Mouse (Mus musculus): ENCODE measurements around the gene Tmem268. TPM values are rescaled to one million over a fixed set of nuclear protein-coding genes. Genes with fewer than 3 reads are reported as not detected.

The Tmem268 gene
- total and polyA plus RNA-seq, 2 experiments from 2014 or later: 3.2 to 5.0 TPM

GRCm38 (mm10) chr4:63608391-63608790 lies 49.8 kb downstream of the Tmem268 start:
- H3K27me3 ChIP-seq (ENCODE audit: insufficient read depth, low read length): no peaks in the 10 kb centered on the region
- no peak overlapping the region for H3K4me2 ChIP-seq (ENCODE audit: low read depth, low read length, poor library complexity, severe bottlenecking)
- no peak overlapping the region for H3K4me3 ChIP-seq (ENCODE audit: low read depth, low read length)
- no peaks in the 10 kb centered on the region for H3K36me3 ChIP-seq (ENCODE audit: insufficient read depth, low read length)
- ATAC-seq (ENCODE audit: low FRiP score) (peak; percentile 49; the same call in 1 of the 2 replicates), DNase-seq (ENCODE audit: low spot score) (peak; percentile 5)
- no peak overlapping the region for H3K27ac ChIP-seq (ENCODE audit: low read depth, low read length)
- 72% methylated on average over 7 of the region's 7 CpGs for WGBS
- H3K4me1 ChIP-seq (ENCODE audit: insufficient read depth, low read length): no peaks in the 10 kb centered on the region
- TF ChIP-seq CTCF (IDR thresholded peaks at IDR 0.05): no peak
- H3K9me3 ChIP-seq (ENCODE audit: low read length): no peaks in the 10 kb centered on the region
- no peak overlapping the region for H3K9ac ChIP-seq (replicated peaks; ENCODE audit: low read length, poor library complexity, severe bottlenecking)

GRCm38 (mm10) chr4:63621861-63622260 lies 63.3 kb downstream of the Tmem268 start:
- TF ChIP-seq CTCF (IDR thresholded peaks at IDR 0.05): no peak
- Histone ChIP-seq H3K36me3 (ENCODE audit: insufficient read depth, low read length) (no peaks in the 10 kb centered on the region), H3K9ac (replicated peaks; ENCODE audit: low read length, poor library complexity, severe bottlenecking) (no peak overlapping the region), H3K4me2 (ENCODE audit: low read depth, low read length, poor library complexity, severe bottlenecking) (no peak overlapping the region), H3K4me3 (ENCODE audit: low read depth, low read length) (no peak overlapping the region), H3K27ac (ENCODE audit: low read depth, low read length) (no peak overlapping the region), H3K27me3 (ENCODE audit: insufficient read depth, low read length) (no peaks in the 10 kb centered on the region), H3K9me3 (ENCODE audit: low read length) (no peaks in the 10 kb centered on the region), H3K4me1 (ENCODE audit: insufficient read depth, low read length) (no peaks in the 10 kb centered on the region)
- DNase-seq (ENCODE audit: low spot score) (no peak), ATAC-seq (ENCODE audit: low FRiP score) (no peak)
- 82% methylated on average over 2 of the region's 2 CpGs for WGBS

GRCm38 (mm10) chr4:63622378-63622835 lies 63.8 kb downstream of the Tmem268 start, which contains the start of gene Tex48:
Gene Tex48, minus strand, starts transcription at chr4:63622428.
- Histone ChIP-seq H3K9ac (replicated peaks; ENCODE audit: low read length, poor library complexity, severe bottlenecking) (no peak within 1 kb of the TSS), H3K36me3 (ENCODE audit: insufficient read depth, low read length) (no peaks in the 10 kb centered on the region), H3K4me2 (ENCODE audit: low read depth, low read length, poor library complexity, severe bottlenecking) (no peak within 1 kb of the TSS), H3K27me3 (ENCODE audit: insufficient read depth, low read length) (no peaks in the 10 kb centered on the region), H3K4me1 (ENCODE audit: insufficient read depth, low read length) (no peaks in the 10 kb centered on the region), H3K9me3 (ENCODE audit: low read length) (no peaks in the 10 kb centered on the region), H3K4me3 (ENCODE audit: low read depth, low read length) (no peak within 1 kb of the TSS), H3K27ac (ENCODE audit: low read depth, low read length) (no peak within 1 kb of the TSS)
- TF ChIP-seq CTCF (IDR thresholded peaks at IDR 0.05): peak; percentile 37
- DNase-seq (ENCODE audit: low spot score) (peak; percentile 3), ATAC-seq (ENCODE audit: low FRiP score) (no peak)
- WGBS: 62% methylated on average over 5 of the region's 5 CpGs

- no peak overlapping the region for H3K27ac ChIP-seq (ENCODE audit: low read depth, low read length)
- no peaks in the 10 kb centered on the region for H3K9me3 ChIP-seq (ENCODE audit: low read length)
- H3K4me2 ChIP-seq (ENCODE audit: low read depth, low read length, poor library complexity, severe bottlenecking): no peak overlapping the region
- no peak for ATAC-seq (ENCODE audit: low FRiP score)
- H3K4me1 ChIP-seq (ENCODE audit: insufficient read depth, low read length): no peaks in the 10 kb centered on the region
- TF ChIP-seq CTCF (IDR thresholded peaks at IDR 0.05): no peak
- no peaks in the 10 kb centered on the region for H3K36me3 ChIP-seq (ENCODE audit: insufficient read depth, low read length)
- DNase-seq (ENCODE audit: low spot score): no peak
- WGBS: 76% methylated on average over 3 of the region's 3 CpGs
- H3K27me3 ChIP-seq (ENCODE audit: insufficient read depth, low read length): no peaks in the 10 kb centered on the region
- H3K9ac ChIP-seq (replicated peaks; ENCODE audit: low read length, poor library complexity, severe bottlenecking): no peak overlapping the region
- H3K4me3 ChIP-seq (ENCODE audit: low read depth, low read length): no peak overlapping the region
Measured at GRCm38 (mm10) chr4:63625563-63626080, 67.0 kb downstream of the Tmem268 start.

GRCm38 (mm10) chr4:63627111-63627510 lies 68.5 kb downstream of the Tmem268 start:
- DNase-seq (ENCODE audit: low spot score): no peak
- Histone ChIP-seq H3K9ac (replicated peaks; ENCODE audit: low read length, poor library complexity, severe bottlenecking) (no peak overlapping the region), H3K36me3 (ENCODE audit: insufficient read depth, low read length) (no peaks in the 10 kb centered on the region), H3K4me1 (ENCODE audit: insufficient read depth, low read length) (no peaks in the 10 kb centered on the region), H3K4me3 (ENCODE audit: low read depth, low read length) (no peak overlapping the region), H3K4me2 (ENCODE audit: low read depth, low read length, poor library complexity, severe bottlenecking) (no peak overlapping the region), H3K9me3 (ENCODE audit: low read length) (no peaks in the 10 kb centered on the region), H3K27ac (ENCODE audit: low read depth, low read length) (no peak overlapping the region), H3K27me3 (ENCODE audit: insufficient read depth, low read length) (no peaks in the 10 kb centered on the region)
- 86% methylated on average over 8 of the region's 8 CpGs for WGBS
- TF ChIP-seq CTCF (IDR thresholded peaks at IDR 0.05): no peak
- no peak for ATAC-seq (ENCODE audit: low FRiP score)

- 74% methylated on average over 2 of the region's 2 CpGs for whole genome bisulfite sequencing
- no peak overlapping the region for H3K4me2 ChIP-seq (ENCODE audit: low read depth, low read length, poor library complexity, severe bottlenecking)
- no peaks in the 10 kb centered on the region for H3K4me1 ChIP-seq (ENCODE audit: insufficient read depth, low read length)
- H3K27me3 ChIP-seq (ENCODE audit: insufficient read depth, low read length): no peaks in the 10 kb centered on the region
- ATAC-seq (ENCODE audit: low FRiP score): no peak
- H3K36me3 ChIP-seq (ENCODE audit: insufficient read depth, low read length): no peaks in the 10 kb centered on the region
- no peak for TF ChIP-seq CTCF (IDR thresholded peaks at IDR 0.05)
- DNase-seq (ENCODE audit: low spot score): no peak
- H3K27ac ChIP-seq (ENCODE audit: low read depth, low read length): no peak overlapping the region
- no peak overlapping the region for H3K9ac ChIP-seq (replicated peaks; ENCODE audit: low read length, poor library complexity, severe bottlenecking)
- H3K9me3 ChIP-seq (ENCODE audit: low read length): no peaks in the 10 kb centered on the region
- H3K4me3 ChIP-seq (ENCODE audit: low read depth, low read length): no peak overlapping the region
Measured at GRCm38 (mm10) chr4:63633181-63633580, 74.6 kb downstream of the Tmem268 start.

Other genes starting within 250 kb of the Tmem268 start
- gene Orm1, start 214.2 kb upstream of the Tmem268 start, total RNA-seq (2014; rRNA removed): not detected in 2 replicates
- gene Orm1, start 214.2 kb upstream of the Tmem268 start, polyA plus RNA-seq (2015; fragmentation: Nextera tagmentation; extraction: Ambion mirVana): not detected in 2 replicates
- not detected in 2 replicates for gene Orm3, start 202.6 kb upstream of the Tmem268 start, total RNA-seq (2014; rRNA removed)
- not detected in 2 replicates for gene Orm3, start 202.6 kb upstream of the Tmem268 start, polyA plus RNA-seq (2015; fragmentation: Nextera tagmentation; extraction: Ambion mirVana)
- not detected in 2 replicates for gene Orm2, start 196.3 kb upstream of the Tmem268 start, total RNA-seq (2014; rRNA removed)
- gene Orm2, start 196.3 kb upstream of the Tmem268 start, polyA plus RNA-seq (2015; fragmentation: Nextera tagmentation; extraction: Ambion mirVana): not detected in 2 replicates
- 4.4 and 5.3 TPM in 2 replicates for gene Akna, start 155.4 kb upstream of the Tmem268 start, total RNA-seq (2014; rRNA removed)
- 1.9 and 2.1 TPM in 2 replicates for gene Akna, start 155.4 kb upstream of the Tmem268 start, polyA plus RNA-seq (2015; fragmentation: Nextera tagmentation; extraction: Ambion mirVana)
- 14.5 and 20.1 TPM in 2 replicates for gene Whrn, start 62.8 kb upstream of the Tmem268 start, total RNA-seq (2014; rRNA removed)
- gene Whrn, start 62.8 kb upstream of the Tmem268 start, polyA plus RNA-seq (2015; fragmentation: Nextera tagmentation; extraction: Ambion mirVana): 2.4 and 3.5 TPM in 2 replicates
- 142 and 202 TPM in 2 replicates for gene Atp6v1g1, start 14.0 kb upstream of the Tmem268 start, total RNA-seq (2014; rRNA removed)
- gene Atp6v1g1, start 14.0 kb upstream of the Tmem268 start, polyA plus RNA-seq (2015; fragmentation: Nextera tagmentation; extraction: Ambion mirVana): 356 and 357 TPM in 2 replicates
- not detected in 2 replicates for gene Gm11213, start 46.5 kb downstream of the Tmem268 start, total RNA-seq (2014; rRNA removed)
- not detected in 2 replicates for gene Gm11213, start 46.5 kb downstream of the Tmem268 start, polyA plus RNA-seq (2015; fragmentation: Nextera tagmentation; extraction: Ambion mirVana)
- not detected in 2 replicates for gene Tex48, start 63.6 kb downstream of the Tmem268 start, total RNA-seq (2014; rRNA removed)
- not detected in 2 replicates for gene Tex48, start 63.6 kb downstream of the Tmem268 start, polyA plus RNA-seq (2015; fragmentation: Nextera tagmentation; extraction: Ambion mirVana)
- not detected in 2 replicates for gene Gm11214, start 104.6 kb downstream of the Tmem268 start, total RNA-seq (2014; rRNA removed)
- not detected in 2 replicates for gene Gm11214, start 104.6 kb downstream of the Tmem268 start, polyA plus RNA-seq (2015; fragmentation: Nextera tagmentation; extraction: Ambion mirVana)
- gene Tnfsf15, start 186.3 kb downstream of the Tmem268 start, total RNA-seq (2014; rRNA removed): not detected in 2 replicates
- not detected in 2 replicates for gene Tnfsf15, start 186.3 kb downstream of the Tmem268 start, polyA plus RNA-seq (2015; fragmentation: Nextera tagmentation; extraction: Ambion mirVana)